Mouse (Mus musculus) midbrain, postnatal 0 days (tissue): ENCODE data around the gene Cend1. TPM values are rescaled to one million over a fixed set of nuclear protein-coding genes. Genes with fewer than 3 reads are reported as not detected.

ENCODE experiments used
- ATAC-seq: fragments of 200-750 bp; cut with Nextera tagmentation; 2 replicates; pipeline ENCODE4 v1.8.0; 2017; ENCODE audit warnings: moderate number of reproducible peaks, mild to moderate bottlenecking, moderate TSS enrichment, moderate library complexity; ENCODE audit not compliant: low FRiP score
- DNase-seq: peaks from one replicate; pipeline ENCODE4 v3.0.0-alpha.2; 2015; ENCODE audit warnings: low spot score
- H3K27ac ChIP-seq: fragments of 300-500 bp; sonication (generic); 2 replicates; pipeline ENCODE4 v1.5.1; 2014; ENCODE audit warnings: low read depth, mild to moderate bottlenecking, low read length, mixed read lengths
- H3K27me3 ChIP-seq: fragments of 300-500 bp; sonication (generic); 2 replicates; pipeline ENCODE4 v1.6.1; 2014; ENCODE audit warnings: low read length, control low read depth, mixed read lengths; ENCODE audit not compliant: insufficient read depth
- H3K36me3 ChIP-seq: fragments of 300-500 bp; sonication (generic); 2 replicates; pipeline ENCODE4 v1.6.1; 2014; ENCODE audit warnings: low read length, control low read depth, mixed read lengths; ENCODE audit not compliant: insufficient read depth
- H3K4me1 ChIP-seq: fragments of 300-500 bp; sonication (generic); 2 replicates; pipeline ENCODE4 v1.6.1; 2014; ENCODE audit warnings: mild to moderate bottlenecking, control low read depth, antibody characterized with exemption, low read length, mixed read lengths; ENCODE audit not compliant: insufficient read depth
- H3K4me2 ChIP-seq: fragments of 300-500 bp; sonication (generic); 2 replicates; pipeline ENCODE4 v1.6.1; 2014; ENCODE audit warnings: low read depth, mild to moderate bottlenecking, low read length, mixed read lengths; ENCODE audit not compliant: poor library complexity, severe bottlenecking
- H3K4me3 ChIP-seq: fragments of 300-500 bp; sonication (generic); 2 replicates; pipeline ENCODE4 v1.5.1; 2014; ENCODE audit warnings: low read depth, mild to moderate bottlenecking, low read length, moderate library complexity
- H3K9ac ChIP-seq: fragments of 300-500 bp; sonication (generic); replicated peaks from 2 replicates; pipeline ENCODE4 v1.6.1; 2014; ENCODE audit warnings: mild to moderate bottlenecking, low read length, moderate library complexity, mixed read lengths; ENCODE audit not compliant: poor library complexity, severe bottlenecking
- H3K9me3 ChIP-seq: fragments of 300-500 bp; sonication (generic); 2 replicates; pipeline ENCODE4 v1.6.1; 2016; ENCODE audit warnings: low read length, control low read depth
- CTCF ChIP-seq: IDR thresholded peaks from 2 replicates; pipeline ENCODE4 v1.5.1; 2016; ENCODE audit warnings: antibody characterized with exemption, mild to moderate bottlenecking
- WGBS: fragments of 180-500 bp; shearing (Covaris S2); extraction: QIAGEN DNeasy Blood & Tissue Kit; methylation state at CpG from one replicate; pipeline ENCODE4 v1.1.7; 2014; 5-methylcytosine and 5-hydroxymethylcytosine counted together
- polyA plus RNA-seq: library from polyadenylated mRNA; unstranded; fragments of >200 nt; fragmentation: Nextera tagmentation; extraction: Ambion mirVana; gene quantifications from 2 replicates; pipeline ENCODE4 v1.2.1, GENCODE M21; 2015
- total RNA-seq: library from RNA; depleted of rRNA; stranded (reverse); fragments of >200 nt; gene quantifications from 2 replicates; pipeline ENCODE4 v1.2.3, GENCODE M21; 2014; rRNA removed

The Cend1 gene
- total RNA-seq (167 and 195 TPM in 2 replicates), polyA plus RNA-seq (194 and 233 TPM in 2 replicates)

GRCm38 (mm10) chr7:141429310-141429709, at the start of gene Cend1:
Gene Cend1 (minus strand): TSS chr7:141429491.
- Histone ChIP-seq H3K4me1 (peaks cover 18% of the 10 kb centered on the region), H3K27ac (peak within 1 kb of the TSS; percentile 81), H3K4me2 (peak within 1 kb of the TSS; percentile 85), H3K4me3 (peak within 1 kb of the TSS; percentile 57), H3K9ac (peak within 1 kb of the TSS; percentile 82), H3K36me3 (peaks cover 42% of the 10 kb centered on the region), H3K9me3 (no peaks in the 10 kb centered on the region), H3K27me3 (no peaks in the 10 kb centered on the region)
- WGBS: 1% methylated on average over 19 of the region's 19 CpGs
- peak; percentile 89 for DNase-seq
- TF ChIP-seq CTCF: peak; percentile 14
- peak; percentile 61 for ATAC-seq

- no peak overlapping the region for H3K27ac ChIP-seq
- H3K9ac ChIP-seq: no peak overlapping the region
- no peak for DNase-seq
- no peaks in the 10 kb centered on the region for H3K9me3 ChIP-seq
- TF ChIP-seq CTCF: no peak
- peaks cover 12% of the 10 kb centered on the region for H3K27me3 ChIP-seq
- H3K4me1 ChIP-seq: peaks cover 16% of the 10 kb centered on the region
- no peak overlapping the region for H3K4me2 ChIP-seq
- WGBS: 70% methylated on average over 5 of the region's 5 CpGs
- ATAC-seq: no peak
- H3K4me3 ChIP-seq: no peak overlapping the region
- no peaks in the 10 kb centered on the region for H3K36me3 ChIP-seq
Measured at GRCm38 (mm10) chr7:141478270-141478748, 49.0 kb upstream of the Cend1 start.

GRCm38 (mm10) chr7:141477578-141478269, 48.4 kb upstream of the Cend1 start:
- H3K9ac ChIP-seq: no peak overlapping the region
- peaks cover 1% of the 10 kb centered on the region for H3K36me3 ChIP-seq
- H3K27ac ChIP-seq: no peak overlapping the region
- 75% methylated on average over 4 of the region's 4 CpGs for WGBS
- no peak for DNase-seq
- no peaks in the 10 kb centered on the region for H3K9me3 ChIP-seq
- peaks cover 12% of the 10 kb centered on the region for H3K27me3 ChIP-seq
- ATAC-seq: no peak
- H3K4me2 ChIP-seq: no peak overlapping the region
- TF ChIP-seq CTCF: no peak
- H3K4me3 ChIP-seq: no peak overlapping the region
- H3K4me1 ChIP-seq: peaks cover 10% of the 10 kb centered on the region

GRCm38 (mm10) chr7:141476981-141477370, 47.7 kb upstream of the Cend1 start:
- H3K4me2 ChIP-seq: peak overlapping the region; percentile 93; the same call in 1 of the 2 replicates
- H3K9me3 ChIP-seq: no peaks in the 10 kb centered on the region
- 18% methylated on average over 7 of the region's 7 CpGs for WGBS
- TF ChIP-seq CTCF: peak; percentile 19
- no peak overlapping the region for H3K27ac ChIP-seq
- no peak overlapping the region for H3K9ac ChIP-seq
- H3K4me3 ChIP-seq: no peak overlapping the region
- H3K27me3 ChIP-seq: peaks cover 12% of the 10 kb centered on the region
- ATAC-seq (no peak), DNase-seq (no peak)
- peaks cover 10% of the 10 kb centered on the region for H3K4me1 ChIP-seq
- H3K36me3 ChIP-seq: peaks cover 5% of the 10 kb centered on the region

GRCm38 (mm10) chr7:141476226-141476980, 47.1 kb upstream of the Cend1 start:
- H3K4me3 ChIP-seq: peak overlapping the region; percentile 74; the same call in 1 of the 2 replicates
- ATAC-seq: 0 out of 2 replicates have a peak, but pooled peaks have one; percentile 11
- H3K36me3 ChIP-seq: peaks cover 7% of the 10 kb centered on the region
- no peak for DNase-seq
- WGBS: 3% methylated on average over 11 of the region's 17 CpGs
- H3K4me1 ChIP-seq: peaks cover 10% of the 10 kb centered on the region
- H3K27me3 ChIP-seq: peaks cover 12% of the 10 kb centered on the region
- peak overlapping the region; percentile 93 for H3K4me2 ChIP-seq
- TF ChIP-seq CTCF: peak; percentile 27; the same call in 1 of the 2 replicates
- H3K27ac ChIP-seq: 0 out of 2 replicates have a peak overlapping the region, but pooled peaks have one; percentile 9
- no peak overlapping the region for H3K9ac ChIP-seq
- H3K9me3 ChIP-seq: no peaks in the 10 kb centered on the region
